8 mouse cellular contexts compared by ENCODE assay signal in genomic region chr7:25281734-25282601, GRCm38 (mm10). TPM values are rescaled to one million over a fixed set of nuclear protein-coding genes. Genes with fewer than 3 reads are reported as not detected.
DNase-seq lines count a peak whose midpoint lies in the region; ATAC-seq lines count a peak whose summit lies in the region.

No protein-coding gene starts in this region.

- DNase-seq in adrenal gland, adult (ENCODE audit: inconsistent age in 2 of 2, low spot score in 1 of 2): peak; percentile 99 to 100
- DNase-seq in embryo, embryonic 10 days (ENCODE audit: low spot score): peak; percentile 94
- peak; percentile 99 for DNase-seq in gastrocnemius, postnatal 10 days
- peak; percentile 94 to 99 for DNase-seq in left cerebral cortex, postnatal 10 days (ENCODE audit: extremely low spot score in 1 of 2, low spot score in 2 of 2)
- peak; percentile 98 for DNase-seq in right cerebral cortex, postnatal 10 days (ENCODE audit: low spot score in 2 of 2)
- peak; percentile 98 for DNase-seq in urinary bladder, postnatal 14 days (ENCODE audit: low spot score)

- intact Hi-C loops in left cerebral cortex, postnatal 10 days (cut with DNase I): loop anchor here (2.0 to 5.0 kb wide), 2 partner anchors 35 to 37 kb away; partner anchors contain the start of gene Megf8

- ATAC-seq in inflammation-experienced regulatory T-cells, adult 6 months: peak; percentile 77
- ATAC-seq in megakaryocyte progenitor cell, adult 5-6 weeks (replicated peaks; ENCODE audit: poor library complexity): peak; percentile 59

RNA-seq across cellular contexts. Expression of gene Cic, which starts 14.5 kb away (rescaled TPM):
- 10 to 100 TPM; 65.7 to 73.4 TPM for total RNA-seq in gastrocnemius, postnatal 10 days (2021)
- 10 to 100 TPM; 17.9 to 35.2 (median 21.6) TPM for polyA plus RNA-seq in inflammation-experienced regulatory T-cells, adult 6 months (2017; shearing (Covaris generic))
- total RNA-seq in left cerebral cortex, postnatal 10 days (2021): 100 to 1,000 TPM; 244 to 271 TPM
- total RNA-seq in megakaryocyte progenitor cell, adult 5-6 weeks (2015): 67.4 and 67.8 TPM in 2 replicates
- total RNA-seq in megakaryocyte progenitor cell, adult 5-6 weeks (2017): 19.0 and 24.4 TPM in 2 replicates

RNA-seq across cellular contexts. Expression of gene Pafah1b3, which starts 15.8 kb away (rescaled TPM):
- 10 to 100 TPM in 1 of 2 experiments, 1 to 10 TPM in 1; 7.5 to 12.3 TPM for total RNA-seq in gastrocnemius, postnatal 10 days (2021)
- 10 to 100 TPM; 17.5 to 37.2 (median 31.3) TPM for polyA plus RNA-seq in inflammation-experienced regulatory T-cells, adult 6 months (2017; shearing (Covaris generic))
- total RNA-seq in left cerebral cortex, postnatal 10 days (2021): 10 to 100 TPM; 64.1 to 67.5 TPM
- 10.9 and 20.0 TPM in 2 replicates for total RNA-seq in megakaryocyte progenitor cell, adult 5-6 weeks (2015)
- 14.7 and 15.0 TPM in 2 replicates for total RNA-seq in megakaryocyte progenitor cell, adult 5-6 weeks (2017)

RNA-seq across cellular contexts. Expression of gene Prr19, which starts 19.2 kb away (rescaled TPM):
- not detected for total RNA-seq in gastrocnemius, postnatal 10 days (2021)
- polyA plus RNA-seq in inflammation-experienced regulatory T-cells, adult 6 months (2017; shearing (Covaris generic)): not detected
- total RNA-seq in left cerebral cortex, postnatal 10 days (2021): under 1 TPM in 1 of 2 experiments, not detected in 1; 0.28 TPM
- not detected in 2 replicates for total RNA-seq in megakaryocyte progenitor cell, adult 5-6 weeks (2015)
- not detected in 2 replicates for total RNA-seq in megakaryocyte progenitor cell, adult 5-6 weeks (2017)

RNA-seq across cellular contexts. Expression of gene Tmem145, which starts 23.9 kb away (rescaled TPM):
- total RNA-seq in gastrocnemius, postnatal 10 days (2021): not detected
- not detected for polyA plus RNA-seq in inflammation-experienced regulatory T-cells, adult 6 months (2017; shearing (Covaris generic))
- 10 to 100 TPM; 89.2 to 91.0 TPM for total RNA-seq in left cerebral cortex, postnatal 10 days (2021)
- total RNA-seq in megakaryocyte progenitor cell, adult 5-6 weeks (2015): not detected in 2 replicates
- total RNA-seq in megakaryocyte progenitor cell, adult 5-6 weeks (2017): not detected in 2 replicates

RNA-seq across cellular contexts. Expression of gene Erf, which starts 31.4 kb away (rescaled TPM):
- 10 to 100 TPM; 14.9 to 18.4 TPM for total RNA-seq in gastrocnemius, postnatal 10 days (2021)
- under 1 TPM; 0.34 to 0.70 (median 0.38) TPM for polyA plus RNA-seq in inflammation-experienced regulatory T-cells, adult 6 months (2017; shearing (Covaris generic))
- total RNA-seq in left cerebral cortex, postnatal 10 days (2021): 10 to 100 TPM; 47.7 to 55.1 TPM
- total RNA-seq in megakaryocyte progenitor cell, adult 5-6 weeks (2015): 5.2 and 5.6 TPM in 2 replicates
- total RNA-seq in megakaryocyte progenitor cell, adult 5-6 weeks (2017): 6.6 and 6.9 TPM in 2 replicates

Comparison
In these comparisons a context has a peak if more than half of its experiments do, and no peak if none do; other contexts are left out.
1. Peak in every context shown above with its lines: DNase-seq and ATAC-seq.